Mouse (Mus musculus): Measurements from ENCODE around the gene Cd84.

GRCm38 (mm10) chr1:171921641-171922040 lies 82.1 kb downstream of the Cd84 start:
- TF ChIP-seq CTCF (IDR thresholded peaks at IDR 0.05; ENCODE audit: borderline replicate concordance, insufficient read depth, low read length) (no peak), POLR2A (IDR thresholded peaks at IDR 0.05; ENCODE audit: low read depth, low read length) (no peak)

Measured in embryonic fibroblast, embryonic 13.5 days (primary cell).